Mouse (Mus musculus) embryonic facial prominence, embryonic 11.5 days (tissue): ENCODE data around the gene Cab39. TPM values are rescaled to one million over a fixed set of nuclear protein-coding genes. Genes with fewer than 3 reads are reported as not detected.

Experiments used
- ATAC-seq: fragments of 200-750 bp; cut with Nextera tagmentation; replicated peaks from 2 replicates; pipeline ENCODE4 v1.8.0; 2017; ENCODE audit warnings: low read depth; ENCODE audit not compliant: insufficient number of reproducible peaks, low FRiP score, low TSS enrichment
- DNase-seq: peaks from one replicate; pipeline ENCODE4 v3.0.0-alpha.2; 2015; ENCODE audit warnings: low spot score
- H3K27ac ChIP-seq: fragments of 300-500 bp; sonication (generic); replicated peaks from 2 replicates; pipeline ENCODE4 v1.5.1; 2014; ENCODE audit warnings: mild to moderate bottlenecking, low read depth, low read length, control low read depth
- H3K27me3 ChIP-seq: fragments of 300-500 bp; sonication (generic); 2 replicates; pipeline ENCODE4 v1.6.1; 2014; ENCODE audit warnings: mild to moderate bottlenecking, low read length, moderate library complexity, mixed read lengths; ENCODE audit not compliant: control insufficient read depth, insufficient read depth
- H3K36me3 ChIP-seq: fragments of 300-500 bp; sonication (generic); replicated peaks from 2 replicates; pipeline ENCODE4 v1.6.1; 2014; ENCODE audit warnings: low read depth, mild to moderate bottlenecking, low read length, moderate library complexity, mixed read lengths; ENCODE audit not compliant: control insufficient read depth, insufficient read depth
- H3K4me1 ChIP-seq: fragments of 300-500 bp; sonication (generic); 2 replicates; pipeline ENCODE4 v1.6.1; 2014; ENCODE audit warnings: low read length, mixed read lengths; ENCODE audit not compliant: control insufficient read depth, insufficient read depth
- H3K4me2 ChIP-seq: fragments of 300-500 bp; sonication (generic); 2 replicates; pipeline ENCODE4 v1.6.1; 2014; ENCODE audit warnings: low read depth, mild to moderate bottlenecking, control low read depth, low read length, moderate library complexity
- H3K4me3 ChIP-seq: fragments of 300-500 bp; sonication (generic); 2 replicates; pipeline ENCODE4 v1.5.1; 2014; ENCODE audit warnings: low read depth, low read length, control low read depth
- H3K9ac ChIP-seq: fragments of 300-500 bp; sonication (generic); replicated peaks from 2 replicates; pipeline ENCODE4 v1.6.1; 2014; ENCODE audit warnings: mild to moderate bottlenecking, control low read depth, low read length
- H3K9me3 ChIP-seq: fragments of 300-500 bp; sonication (generic); replicated peaks from 2 replicates; pipeline ENCODE4 v1.6.1; 2016; ENCODE audit warnings: mild to moderate bottlenecking, low read length, inconsistent platforms, mixed read lengths; ENCODE audit not compliant: control insufficient read depth
- WGBS: fragments of 180-500 bp; shearing (Covaris S2); extraction: QIAGEN DNeasy Blood & Tissue Kit; methylation state at CpG from one replicate; pipeline ENCODE4 v1.1.7; 2014; 5-methylcytosine and 5-hydroxymethylcytosine counted together
- polyA plus RNA-seq: library from polyadenylated mRNA; unstranded; fragments of >200 nt; fragmentation: Nextera tagmentation; extraction: Ambion mirVana; gene quantifications from 2 replicates; pipeline ENCODE4 v1.2.1, GENCODE M21; 2014

Cab39 gene
- polyA plus RNA-seq, 1 experiment from 2014 or later: 61.5 TPM

GRCm38 (mm10) chr1:85870546-85870945 is 77.3 kb downstream of the Cab39 start:
- no peak for DNase-seq
- H3K9me3 ChIP-seq: 0 out of 2 replicates have a peak, but pooled peaks cover 2% of the 10 kb centered on the region
- 65% methylated on average over 2 of the region's 2 CpGs for WGBS
- no peak overlapping the region for H3K9ac ChIP-seq
- no peaks in the 10 kb centered on the region for H3K36me3 ChIP-seq
- H3K27ac ChIP-seq: no peak overlapping the region
- H3K4me3 ChIP-seq: no peak overlapping the region
- H3K4me2 ChIP-seq: no peak overlapping the region
- ATAC-seq: no peak
- H3K4me1 ChIP-seq: no peaks in the 10 kb centered on the region
- no peaks in the 10 kb centered on the region for H3K27me3 ChIP-seq

DNA sequence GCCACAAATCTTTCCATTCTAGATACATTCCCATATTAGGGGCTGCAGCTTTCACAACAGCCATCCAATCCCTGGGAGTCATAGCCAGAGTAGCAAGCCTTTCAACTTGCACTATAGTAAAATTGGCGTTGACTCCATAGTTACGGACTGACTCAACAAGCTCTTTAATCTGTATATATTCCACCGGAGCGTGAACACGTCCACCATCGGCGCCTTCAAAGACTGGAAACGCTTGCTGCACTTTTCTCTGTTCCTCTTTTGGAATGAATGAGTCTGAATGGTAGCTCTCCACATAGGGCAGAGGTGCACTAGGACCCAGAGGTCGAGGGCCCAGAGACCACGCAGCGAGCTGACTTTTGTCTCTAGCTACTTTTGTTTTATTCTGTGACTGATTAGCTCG is 88.8 kb downstream of the Cab39 start:
- Histone ChIP-seq H3K4me2 (no peak overlapping the region), H3K36me3 (no peaks in the 10 kb centered on the region), H3K27ac (no peak overlapping the region), H3K9me3 (peaks cover 3% of the 10 kb centered on the region; the same call in 1 of the 2 replicates), H3K4me1 (no peaks in the 10 kb centered on the region), H3K9ac (no peak overlapping the region), H3K4me3 (no peak overlapping the region), H3K27me3 (no peaks in the 10 kb centered on the region)
- ATAC-seq (no peak), DNase-seq (no peak)
- WGBS: 89% methylated on average over 12 of the region's 12 CpGs

GRCm38 (mm10) chr1:85887221-85887620 is 94.0 kb downstream of the Cab39 start:
- no peak overlapping the region for H3K4me2 ChIP-seq
- no peaks in the 10 kb centered on the region for H3K27me3 ChIP-seq
- H3K27ac ChIP-seq: no peak overlapping the region
- ATAC-seq: no peak
- DNase-seq: no peak
- no peak overlapping the region for H3K9ac ChIP-seq
- no peaks in the 10 kb centered on the region for H3K36me3 ChIP-seq
- no peaks in the 10 kb centered on the region for H3K9me3 ChIP-seq
- no peak overlapping the region for H3K4me3 ChIP-seq
- no peaks in the 10 kb centered on the region for H3K4me1 ChIP-seq
- WGBS: 81% methylated on average over 7 of the region's 7 CpGs

DNA sequence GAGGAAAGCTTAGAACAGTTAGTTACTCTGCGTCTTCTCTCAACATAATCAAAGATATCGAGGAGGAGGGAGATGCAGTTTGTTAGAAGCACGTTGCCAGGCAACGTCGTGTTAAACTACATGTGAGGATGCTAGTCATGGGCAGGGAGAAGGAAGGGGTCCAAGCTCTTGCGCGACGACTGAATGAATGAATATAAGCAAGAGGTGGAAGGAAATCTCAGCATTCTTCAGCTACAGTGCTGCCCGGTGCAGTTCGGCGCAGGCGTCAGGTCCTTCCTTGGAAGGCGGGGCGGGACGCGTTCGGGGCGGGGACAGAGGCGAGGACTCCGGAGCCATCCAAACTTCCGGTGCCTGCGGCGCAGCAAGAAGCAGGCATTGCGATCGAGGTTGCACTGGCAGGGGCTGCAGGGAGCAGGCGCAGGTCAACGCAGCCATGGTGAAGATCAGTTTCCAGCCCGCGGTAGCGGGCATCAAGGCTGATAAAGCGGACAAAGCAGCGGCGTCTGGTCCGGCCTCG is 101.0 kb downstream of the Cab39 start, which contains the start of gene Itm2c:
Itm2c (plus strand) TSS at position 51 of the 517 bp plus-strand sequence.
- no peaks in the 10 kb centered on the region for H3K27me3 ChIP-seq
- WGBS: under 1% methylated on average over 35 of the region's 35 CpGs
- H3K4me1 ChIP-seq: peaks cover 17% of the 10 kb centered on the region
- no peaks in the 10 kb centered on the region for H3K9me3 ChIP-seq
- H3K4me3 ChIP-seq: peak within 1 kb of the TSS; percentile 56
- peak; percentile 92 for DNase-seq
- H3K4me2 ChIP-seq: peak within 1 kb of the TSS; percentile 82
- ATAC-seq: peak; percentile 82
- peak within 1 kb of the TSS; percentile 84 for H3K27ac ChIP-seq
- H3K9ac ChIP-seq: peak within 1 kb of the TSS; percentile 76
- H3K36me3 ChIP-seq: no peaks in the 10 kb centered on the region

GRCm38 (mm10) chr1:85894748-85895360 is 101.6 kb downstream of the Cab39 start:
- WGBS: under 1% methylated on average over 30 of the region's 30 CpGs
- no peaks in the 10 kb centered on the region for H3K9me3 ChIP-seq
- H3K27ac ChIP-seq: peak overlapping the region; percentile 84
- peak overlapping the region; percentile 76 for H3K9ac ChIP-seq
- DNase-seq (peak; percentile 96), ATAC-seq (peak; percentile 49)
- no peaks in the 10 kb centered on the region for H3K36me3 ChIP-seq
- H3K27me3 ChIP-seq: no peaks in the 10 kb centered on the region
- H3K4me1 ChIP-seq: peaks cover 20% of the 10 kb centered on the region
- H3K4me2 ChIP-seq: peak overlapping the region; percentile 82
- peak overlapping the region; percentile 56 for H3K4me3 ChIP-seq

GRCm38 (mm10) chr1:85895391-85895837 is 102.2 kb downstream of the Cab39 start:
- H3K27me3 ChIP-seq: no peaks in the 10 kb centered on the region
- ATAC-seq (peak; percentile 66), DNase-seq (peak; percentile 71)
- 4% methylated on average over 15 of the region's 15 CpGs for WGBS
- H3K27ac ChIP-seq: peak overlapping the region; percentile 84
- peak overlapping the region; percentile 76 for H3K9ac ChIP-seq
- H3K9me3 ChIP-seq: no peaks in the 10 kb centered on the region
- H3K4me2 ChIP-seq: peak overlapping the region; percentile 82
- peak overlapping the region; percentile 56 for H3K4me3 ChIP-seq
- H3K4me1 ChIP-seq: peaks cover 20% of the 10 kb centered on the region
- H3K36me3 ChIP-seq: no peaks in the 10 kb centered on the region

DNA sequence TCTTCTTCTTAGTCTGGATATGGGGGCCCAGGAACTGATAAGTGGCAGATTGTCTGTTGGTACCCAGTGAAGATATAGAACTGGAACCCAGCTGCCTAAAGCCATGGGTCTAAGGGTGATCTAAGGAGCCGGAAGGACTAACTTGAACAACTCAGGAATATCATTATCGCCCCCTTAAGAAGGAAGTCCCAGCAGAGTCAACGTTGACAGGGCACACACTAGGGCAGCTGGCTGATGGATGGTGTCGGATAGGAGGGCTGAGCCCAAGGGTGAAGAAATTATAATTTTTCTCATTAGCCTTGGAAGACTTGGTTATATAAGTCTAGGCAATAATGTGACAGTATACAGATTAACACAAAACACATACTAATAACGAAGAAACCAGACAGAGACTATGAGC is 102.9 kb downstream of the Cab39 start:
- Histone ChIP-seq H3K27me3 (no peaks in the 10 kb centered on the region), H3K27ac (no peak overlapping the region)

More for the DNA sequence above, 102.9 kb downstream of the Cab39 start:
- H3K4me3 ChIP-seq: peak overlapping the region; percentile 56
- no peak for DNase-seq
- peak overlapping the region; percentile 76; the same call in 1 of the 2 replicates for H3K9ac ChIP-seq
- H3K36me3 ChIP-seq: no peaks in the 10 kb centered on the region
- peak overlapping the region; percentile 82 for H3K4me2 ChIP-seq
- ATAC-seq: no peak
- no peaks in the 10 kb centered on the region for H3K9me3 ChIP-seq
- 73% methylated on average over 5 of the region's 5 CpGs for WGBS
- peaks cover 20% of the 10 kb centered on the region for H3K4me1 ChIP-seq
